ENCODE assay signal across 21 mouse cellular contexts in the genomic region with DNA sequence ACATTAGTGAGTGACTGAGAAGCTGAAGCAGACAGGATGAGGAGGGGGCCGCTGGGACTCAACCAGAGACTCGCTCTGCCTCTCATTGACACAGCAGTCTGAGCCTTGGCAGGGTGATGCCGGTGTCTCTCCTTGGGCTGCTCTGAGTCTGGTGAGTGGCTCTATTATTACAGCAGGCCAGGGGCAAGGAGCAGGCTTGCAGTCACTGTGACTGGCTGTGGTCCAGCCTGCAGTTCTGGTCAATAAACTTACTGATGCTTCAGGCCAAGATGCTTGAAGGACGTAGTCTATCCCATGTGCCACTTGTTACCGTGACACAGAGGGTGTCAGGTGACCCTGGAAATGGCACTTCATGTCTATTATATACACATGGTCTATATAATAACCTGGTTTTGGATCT. TPM values are rescaled to one million over a fixed set of nuclear protein-coding genes. Genes with fewer than 3 reads are reported as not detected.
DNase-seq lines count a peak whose midpoint lies in the region; ATAC-seq and TF ChIP-seq lines count a peak whose summit lies in the region.
"Had no signal": no experiment of that assay in that cellular context is flagged by ENCODE, and none has a peak within 500 bp of the region (broad histone marks: within the 10 kb centered on the region; RNA-seq: fewer than 3 reads in every experiment).

No protein-coding gene starts in this region.

- peaks cover 58% of the 10 kb centered on the region for H3K36me3 ChIP-seq in heart, embryonic 13.5 days
- H3K36me3 ChIP-seq in kidney, embryonic 16.5 days (ENCODE audit: insufficient read depth, low read length): no peaks in the 10 kb centered on the region
- H3K36me3 ChIP-seq: embryonic facial prominence, embryonic 10.5 days; hindbrain, embryonic 13.5 days had no signal

- no peaks in the 10 kb centered on the region for H3K9me3 ChIP-seq in heart, embryonic 13.5 days
- no peaks in the 10 kb centered on the region for H3K9me3 ChIP-seq in kidney, embryonic 16.5 days (ENCODE audit: low read length)
- H3K9me3 ChIP-seq: embryonic facial prominence, embryonic 10.5 days; forebrain, embryonic 13.5 days; G1E; hindbrain, embryonic 13.5 days had no signal

- no peak for ATAC-seq in heart, embryonic 13.5 days (ENCODE audit: extremely low read depth, insufficient number of reproducible peaks, low FRiP score, low TSS enrichment)
- ATAC-seq in kidney, embryonic 16.5 days (ENCODE audit: low FRiP score, low TSS enrichment): no peak
- ATAC-seq: CD4-positive, CD25-positive, alpha-beta regulatory T cell, adult 4 months; forebrain, embryonic 13.5 days; forebrain, postnatal 0 days; hindbrain, postnatal 0 days had no signal

- 0 out of 2 replicates have a peak overlapping the region, but pooled peaks have one; percentile 8 for H3K9ac ChIP-seq in heart, embryonic 13.5 days
- H3K9ac ChIP-seq in kidney, embryonic 16.5 days (replicated peaks; ENCODE audit: low read length): no peak overlapping the region
- H3K9ac ChIP-seq: forebrain, embryonic 13.5 days; forebrain, postnatal 0 days; hindbrain, embryonic 13.5 days had no signal

- no peak overlapping the region for H3K4me2 ChIP-seq in heart, embryonic 13.5 days
- no peak overlapping the region for H3K4me2 ChIP-seq in kidney, embryonic 16.5 days (replicated peaks; ENCODE audit: low read depth, low read length)
- H3K4me2 ChIP-seq: forebrain, embryonic 13.5 days; hindbrain, embryonic 13.5 days had no signal

- TF ChIP-seq CTCF in gastrocnemius, adult 2 months (IDR thresholded peaks at IDR 0.05): no peak

- peak overlapping the region; percentile 93 for H3K27ac ChIP-seq in gastrocnemius, adult 2 months
- peak overlapping the region; percentile 94 for H3K27ac ChIP-seq in heart, embryonic 13.5 days (replicated peaks)
- no peak overlapping the region for H3K27ac ChIP-seq in kidney, embryonic 16.5 days (ENCODE audit: low read length)
- H3K27ac ChIP-seq: embryonic facial prominence, embryonic 10.5 days; forebrain, embryonic 13.5 days; hindbrain, embryonic 13.5 days; hindbrain, postnatal 0 days had no signal

- DNase-seq in gastrocnemius, adult 2 months: peak; percentile 63
- DNase-seq in gastrocnemius, postnatal 14 days: no peak
- no peak for DNase-seq in heart, adult 9 months (ENCODE audit: low spot score in 2 of 2)
- DNase-seq in kidney, adult 11 months: peak; percentile 33
- DNase-seq in kidney, adult 9 months: no peak
- peak; percentile 45 to 57 for DNase-seq in kidney, postnatal 25 days
- DNase-seq: adrenal gland, adult 8-10 months; adrenal gland, postnatal 36 days; B cell, adult 2 months; cerebellum, adult 2 months; cerebellum, postnatal 10 days; forebrain, postnatal 0 days; gastrocnemius, postnatal 36 days had no signal

- H3K27me3 ChIP-seq in heart, embryonic 13.5 days (replicated peaks): no peaks in the 10 kb centered on the region
- H3K27me3 ChIP-seq in kidney, embryonic 16.5 days (ENCODE audit: insufficient read depth, low read length): no peaks in the 10 kb centered on the region
- H3K27me3 ChIP-seq: forebrain, embryonic 13.5 days; hindbrain, embryonic 13.5 days had no signal

- WGBS in heart, embryonic 13.5 days: 71% methylated on average over 5 of the region's 5 CpGs
- 52% methylated on average over 5 of the region's 5 CpGs for WGBS in kidney, embryonic 16.5 days

- no peak overlapping the region for H3K4me3 ChIP-seq in gastrocnemius, adult 2 months
- no peak overlapping the region for H3K4me3 ChIP-seq in heart, embryonic 13.5 days
- H3K4me3 ChIP-seq in kidney, embryonic 16.5 days (ENCODE audit: low read length): no peak overlapping the region
- H3K4me3 ChIP-seq: embryonic facial prominence, embryonic 10.5 days; forebrain, embryonic 13.5 days; hindbrain, embryonic 13.5 days had no signal

- H3K4me1 ChIP-seq in heart, embryonic 13.5 days: peaks cover 94% of the 10 kb centered on the region
- peaks cover 51% of the 10 kb centered on the region for H3K4me1 ChIP-seq in kidney, embryonic 16.5 days (ENCODE audit: insufficient read depth, low read length)

- intact Hi-C loops in gastrocnemius, adult 2 months (cut with DNase I): loop anchor here (5.0 kb wide), 1 partner anchor 42 kb away; a partner anchor contains a TSS
- intact Hi-C loops in gastrocnemius, postnatal 14 days (cut with DNase I; ENCODE audit: low total_unique reads): loop anchor here (5.0 kb wide), 1 partner anchor 42 kb away; a partner anchor contains a TSS

RNA-seq across cellular contexts. Expression of a gene that starts 31.4 kb away (rescaled TPM):
- 1 to 10 TPM; 7.0 to 8.7 TPM for total RNA-seq in gastrocnemius, adult 2 months (2021)
- 10 to 100 TPM; 23.8 to 25.6 TPM for total RNA-seq in gastrocnemius, postnatal 14 days (2021)
- polyA plus RNA-seq in heart, embryonic 13.5 days (2015; fragmentation: Nextera tagmentation; extraction: Ambion mirVana): 106 and 116 TPM in 2 replicates
- 221 and 236 TPM in 2 replicates for polyA plus RNA-seq in kidney, embryonic 16.5 days (2015; fragmentation: Nextera tagmentation; extraction: Ambion mirVana)

RNA-seq across cellular contexts. Expression of a gene that starts 43.8 kb away (rescaled TPM):
- total RNA-seq in gastrocnemius, adult 2 months (2021): 10 to 100 TPM; 93.3 to 95.0 TPM
- 100 to 1,000 TPM; 117 to 125 TPM for total RNA-seq in gastrocnemius, postnatal 14 days (2021)
- 83.9 and 95.4 TPM in 2 replicates for polyA plus RNA-seq in heart, embryonic 13.5 days (2015; fragmentation: Nextera tagmentation; extraction: Ambion mirVana)
- 54.9 and 61.4 TPM in 2 replicates for polyA plus RNA-seq in kidney, embryonic 16.5 days (2015; fragmentation: Nextera tagmentation; extraction: Ambion mirVana)

Comparison
In these comparisons a context has a peak if more than half of its experiments do, and no peak if none do; other contexts are left out.
1. DNase-seq: peak in gastrocnemius, adult 2 months (single experiment), kidney, adult 11 months (single experiment) and kidney, postnatal 25 days (2 of 2); none in gastrocnemius, postnatal 14 days (single experiment), heart, adult 9 months (0 of 2) and kidney, adult 9 months (single experiment).